Mouse (Mus musculus): ENCODE data around the gene Pjvk.
A peak's percentile ranks its signal among the peaks of the same experiment; 100 is the strongest.

DNA sequence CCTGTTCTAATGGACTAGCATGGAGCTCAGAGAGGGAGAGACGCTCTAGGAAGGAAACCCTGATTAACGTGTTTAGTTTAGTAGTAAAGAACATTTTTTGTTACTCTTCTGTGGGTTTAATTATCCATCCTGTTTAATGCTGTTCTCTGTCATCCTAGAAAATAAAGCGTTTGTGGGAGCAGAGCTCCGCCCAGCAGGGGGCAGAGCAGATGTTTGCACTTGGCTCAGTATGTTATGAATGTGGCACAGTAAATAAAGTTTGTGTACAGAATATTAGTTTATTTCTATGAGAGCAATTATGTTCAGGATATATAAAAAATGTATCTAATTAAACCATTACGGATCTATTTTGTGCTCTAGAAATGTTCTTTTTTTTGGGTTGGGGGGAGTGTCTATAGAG, 49.1 kb upstream of the Pjvk start:
- TF ChIP-seq CTCF (IDR thresholded peaks at IDR 0.05; ENCODE audit: low read depth): peak; percentile 34
- no peak for TF ChIP-seq EP300 (IDR thresholded peaks at IDR 0.05; ENCODE audit: low read depth)

Data from liver, embryonic 14.5 days (tissue).